Mouse (Mus musculus): Measurements from ENCODE around the gene Dgkh. TPM values are rescaled to one million over a fixed set of nuclear protein-coding genes. Genes with fewer than 3 reads are reported as not detected.

The Dgkh gene
- polyA plus RNA-seq, 1 experiment: 5.6 TPM

GRCm38 (mm10) chr14:78538572-78539320 lies 193.8 kb downstream of the Dgkh start:
- no peak for DNase-seq (ENCODE audit: low spot score)

DNA sequence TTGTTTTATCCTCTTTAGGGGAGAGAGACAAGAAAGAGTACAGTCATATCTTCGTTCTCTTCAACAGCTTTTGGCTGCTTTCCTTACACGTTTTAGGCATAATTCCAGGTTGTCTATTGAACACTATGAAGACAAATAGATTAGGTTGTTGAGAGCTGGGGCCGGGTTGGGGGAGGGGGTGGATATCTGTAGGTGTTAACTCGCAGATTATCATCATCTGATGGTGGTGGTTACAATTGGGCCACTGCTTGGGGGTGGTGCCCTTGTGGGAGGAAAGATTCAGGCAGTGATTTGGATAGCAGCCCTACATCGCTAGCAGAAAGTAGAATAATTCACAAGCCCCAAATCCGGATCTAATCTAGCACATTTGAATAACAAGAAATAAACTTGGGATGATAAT lies 195.0 kb downstream of the Dgkh start:
- no peak for DNase-seq (ENCODE audit: low spot score)

DNA sequence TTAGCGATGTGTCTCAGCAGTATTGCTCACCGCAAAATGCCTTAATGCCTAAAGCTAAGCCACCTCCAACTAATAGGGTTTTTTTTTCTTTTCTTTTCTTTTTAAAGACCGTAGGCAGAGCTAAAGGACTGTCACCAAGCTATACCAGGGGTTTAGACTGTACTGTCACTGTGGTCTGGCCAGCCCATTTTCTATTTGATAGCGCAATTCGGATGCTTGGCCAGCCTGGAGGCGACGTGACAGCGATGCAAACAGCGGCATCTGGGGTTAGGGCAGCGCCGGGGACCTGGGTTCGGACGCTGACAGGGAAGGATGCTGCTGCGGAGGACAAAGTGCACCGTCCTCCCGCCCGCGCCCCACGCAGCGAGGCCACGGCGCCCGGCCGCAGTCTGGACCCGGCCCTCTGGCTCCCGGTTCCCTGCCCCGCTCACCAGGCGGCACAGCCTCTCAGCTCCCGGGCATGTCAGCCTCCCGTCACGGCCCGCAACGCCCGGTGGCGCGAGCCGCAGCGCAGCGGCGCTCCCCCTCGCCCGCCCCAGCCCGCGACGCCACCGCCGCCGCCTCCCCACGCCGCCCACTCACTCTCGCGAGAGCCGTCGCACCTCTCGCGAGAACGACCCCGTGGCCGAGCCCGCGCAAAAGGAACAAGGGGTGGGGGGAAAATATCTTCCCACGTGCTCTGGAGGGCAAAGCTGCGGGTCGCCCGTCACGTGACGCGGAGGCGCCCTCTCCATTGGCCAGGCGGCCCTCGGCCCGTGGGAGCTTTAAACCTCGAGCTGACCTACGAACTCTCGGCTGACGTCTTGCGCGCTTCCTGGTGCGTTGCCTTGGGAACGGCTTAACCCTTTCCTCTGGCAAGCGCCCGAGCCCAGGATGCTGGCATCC lies 196.1 kb downstream of the Dgkh start, which contains the start of gene Akap11:
Gene Akap11 (minus strand): TSS at position 528 of the 885 bp plus-strand sequence.
- peak; percentile 82 for DNase-seq (ENCODE audit: low spot score)

DNA sequence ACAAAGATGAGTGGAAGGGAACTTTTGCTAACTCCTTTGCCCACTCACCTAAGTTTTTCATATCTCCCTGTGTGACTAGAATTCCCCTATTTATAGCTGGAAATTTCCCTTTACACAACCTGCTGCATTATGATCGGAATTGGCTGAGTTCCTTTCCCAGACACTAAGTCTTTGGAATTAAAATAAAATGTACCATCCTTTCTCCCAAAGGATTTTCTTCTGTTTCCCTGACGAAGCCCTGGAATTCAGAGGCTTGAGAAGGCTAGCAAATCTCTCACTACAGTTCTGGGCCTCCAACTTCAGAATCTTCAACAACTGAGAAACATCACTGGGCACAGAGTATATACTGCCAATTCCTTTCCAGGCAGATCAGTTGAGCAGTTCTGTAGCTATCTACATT lies 197.2 kb downstream of the Dgkh start:
- DNase-seq (ENCODE audit: low spot score): no peak

DNA sequence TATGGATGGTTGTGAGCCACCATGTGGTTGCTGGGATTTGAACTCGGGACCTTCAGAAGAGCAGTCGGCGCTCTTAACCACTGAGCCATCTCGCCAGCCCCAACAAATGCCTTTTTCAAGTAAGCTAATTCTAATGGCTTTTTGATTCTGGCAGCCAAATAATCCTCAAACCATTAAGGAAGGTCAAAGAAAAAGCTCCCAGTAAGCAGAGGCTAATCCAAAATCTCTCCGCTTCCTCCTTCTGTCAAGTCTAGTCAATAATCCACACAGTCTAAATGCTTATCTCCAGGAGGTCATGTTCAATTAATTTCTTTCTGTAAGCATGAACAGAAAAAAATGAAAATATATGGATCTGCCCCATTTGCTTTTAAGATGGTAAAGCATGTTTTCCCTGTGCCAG lies 197.9 kb downstream of the Dgkh start:
- DNase-seq (ENCODE audit: low spot score): no peak

- DNase-seq (ENCODE audit: low spot score): no peak
Measured at GRCm38 (mm10) chr14:78533701-78534100, 198.9 kb downstream of the Dgkh start.

- no peak for DNase-seq (ENCODE audit: low spot score)
Measured at GRCm38 (mm10) chr14:78532345-78532744, 200.2 kb downstream of the Dgkh start.

GRCm38 (mm10) chr14:78530256-78530655 lies 202.3 kb downstream of the Dgkh start:
- DNase-seq (ENCODE audit: low spot score): no peak

- no peak for DNase-seq (ENCODE audit: low spot score)
Measured at GRCm38 (mm10) chr14:78528461-78529425, 203.8 kb downstream of the Dgkh start.

- no peak for DNase-seq (ENCODE audit: low spot score)
Measured at GRCm38 (mm10) chr14:78526907-78527306, 205.7 kb downstream of the Dgkh start.

DNA sequence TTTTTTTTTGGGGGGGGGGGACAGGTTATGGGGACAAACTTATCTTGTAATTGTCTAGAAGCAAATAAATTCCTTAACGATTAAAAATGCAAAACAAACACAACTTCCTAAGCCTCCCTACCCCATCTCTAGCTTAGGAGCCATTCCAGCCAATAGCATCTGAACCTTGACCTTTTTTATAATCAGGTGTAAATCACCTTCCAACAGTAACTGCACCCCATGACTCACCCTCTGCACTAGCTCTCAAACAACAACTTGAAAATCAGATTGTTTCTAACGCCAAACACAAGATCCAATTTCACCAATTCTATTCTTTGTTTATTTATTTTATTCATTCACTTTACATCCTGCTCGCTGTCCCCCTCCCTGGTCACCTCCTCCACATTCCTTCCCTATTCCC lies 206.1 kb downstream of the Dgkh start:
- no peak for DNase-seq (ENCODE audit: low spot score)

DNA sequence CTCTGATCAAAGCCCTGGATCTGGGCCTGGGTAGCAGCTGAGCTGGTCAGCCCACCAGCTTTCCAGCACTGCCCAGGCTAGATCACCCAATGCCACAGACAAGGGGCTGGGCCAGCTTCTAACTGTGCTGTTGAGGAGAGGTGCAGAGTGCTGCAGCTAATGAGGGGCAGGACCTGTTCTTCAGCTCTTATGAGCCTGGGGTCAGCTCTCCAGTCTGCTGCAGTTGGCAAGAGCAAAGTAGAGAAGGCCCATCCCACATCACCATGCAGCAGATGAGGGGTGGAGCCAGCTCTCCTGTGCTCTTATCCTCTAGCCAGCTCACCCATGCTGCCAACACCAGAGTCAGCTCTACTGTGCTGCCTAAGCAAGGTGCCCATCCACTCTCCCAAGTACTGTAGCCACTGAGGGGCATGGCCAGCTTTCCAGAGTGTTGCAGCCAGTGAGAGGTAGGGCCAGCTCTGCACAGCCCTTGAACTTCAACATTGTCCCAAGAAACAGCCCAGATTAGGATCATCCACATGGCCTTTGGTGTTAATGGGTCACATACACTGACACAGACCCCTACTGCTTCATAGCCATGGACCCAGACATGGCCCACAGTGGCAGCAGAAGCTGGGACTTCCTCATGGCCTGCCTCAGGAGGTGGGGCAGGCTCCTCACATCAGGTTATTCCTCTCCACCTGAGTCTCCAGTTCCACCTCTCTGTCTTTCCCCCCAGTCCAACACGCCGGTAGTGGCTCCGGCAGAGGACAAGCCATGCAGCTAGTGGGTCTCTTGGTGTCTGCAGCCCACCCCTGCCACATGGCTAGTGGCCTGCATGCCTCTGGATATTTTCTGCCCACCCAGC lies 206.7 kb downstream of the Dgkh start:
- DNase-seq (ENCODE audit: low spot score): no peak

DNA sequence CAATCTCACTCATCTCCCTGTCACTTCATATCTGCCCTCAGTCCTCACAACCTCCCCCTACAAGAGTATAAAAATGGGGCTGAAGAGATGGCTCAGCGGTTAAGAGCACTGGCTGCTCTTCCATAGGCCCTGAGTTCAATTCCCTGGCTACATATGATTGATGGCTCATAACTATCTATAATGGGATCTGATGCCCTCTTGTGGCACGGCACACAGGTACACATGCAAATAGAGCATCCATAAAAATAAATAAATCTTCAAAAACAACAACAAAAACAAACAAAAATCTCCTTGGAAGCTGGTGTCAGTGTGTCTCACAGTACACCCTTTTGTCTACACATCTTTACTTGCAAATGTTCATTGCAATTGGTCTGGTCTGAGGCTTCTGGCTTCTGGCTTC lies 207.5 kb downstream of the Dgkh start:
- no peak for DNase-seq (ENCODE audit: low spot score)

DNA sequence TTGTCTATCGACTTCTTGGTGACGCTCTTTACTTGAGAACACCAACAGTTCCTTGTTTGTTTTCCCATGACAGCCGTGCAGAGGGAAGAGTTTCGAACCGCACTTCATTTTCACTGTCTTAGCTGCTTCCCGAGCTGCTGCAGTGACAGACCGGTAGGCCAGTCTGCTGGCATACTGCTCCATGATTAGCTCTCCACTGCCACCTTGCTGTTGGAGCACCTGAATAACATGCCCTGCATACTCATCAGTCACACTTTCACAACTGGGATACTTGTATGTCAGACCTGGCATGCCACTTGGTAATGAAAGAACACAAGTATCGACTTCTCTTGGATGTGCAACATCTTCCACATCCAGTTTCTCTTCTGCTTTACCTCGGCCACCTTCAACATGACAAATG lies 221.9 kb downstream of the Dgkh start:
- DNase-seq (ENCODE audit: low spot score): no peak

DNA sequence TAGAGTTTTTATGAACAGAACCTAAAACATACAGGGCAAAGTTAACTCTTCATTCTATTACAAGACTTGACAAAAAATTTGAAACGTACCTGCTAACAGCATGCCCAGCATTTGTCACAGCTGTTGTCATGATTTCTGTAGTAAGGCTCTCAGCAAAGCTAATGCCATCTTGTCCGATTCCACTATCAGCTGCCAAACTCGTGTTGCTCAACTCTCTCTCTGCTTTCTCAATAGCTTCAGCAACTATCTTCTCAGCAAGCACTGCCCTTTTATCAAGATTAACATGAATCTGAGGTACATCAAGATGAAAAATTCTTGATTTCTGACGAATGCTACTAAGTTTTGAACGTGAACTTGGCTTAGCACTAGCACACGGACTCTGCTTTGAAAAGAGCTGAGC lies 222.8 kb downstream of the Dgkh start:
- DNase-seq (ENCODE audit: low spot score): no peak

Other genes starting within 250 kb of the Dgkh start
- 19.9 and 23.6 TPM in 2 replicates for gene Akap11, start 196.0 kb downstream of the Dgkh start, polyA plus RNA-seq (2012; rRNA removed)
- 23.9 and 28.6 TPM in 2 replicates for gene Vwa8, start 116.3 kb upstream of the Dgkh start, polyA plus RNA-seq (2012; rRNA removed)

Data from urinary bladder, adult 2 months (tissue).